Mouse (Mus musculus) lung, postnatal 0 days (tissue): ENCODE results near the gene Cd22. TPM values are rescaled to one million over a fixed set of nuclear protein-coding genes. Genes with fewer than 3 reads are reported as not detected.
"Not testable (repeated sequence)": the region's sequence is repeated elsewhere in the genome, so short reads cannot be mapped to it uniquely, and the experiment has no call there.

Experiments used
- ATAC-seq: fragments of 200-750 bp; cut with Nextera tagmentation; 2 replicates; pipeline ENCODE4 v1.8.0; 2017; ENCODE audit warnings: moderate library complexity
- DNase-seq: peaks from one replicate; pipeline ENCODE4 v3.0.0-alpha.2; 2016; ENCODE audit warnings: low spot score
- H3K27ac ChIP-seq: fragments of 300-500 bp; sonication (generic); 2 replicates; pipeline ENCODE4 v1.5.1; 2014; ENCODE audit warnings: antibody characterized with exemption, mild to moderate bottlenecking, low read length, mixed read lengths
- H3K27me3 ChIP-seq: fragments of 300-500 bp; sonication (generic); replicated peaks from 2 replicates; pipeline ENCODE4 v1.6.1; 2014; ENCODE audit warnings: low read length, mixed read lengths; ENCODE audit not compliant: insufficient read depth
- H3K36me3 ChIP-seq: fragments of 300-500 bp; sonication (generic); 2 replicates; pipeline ENCODE4 v1.6.1; 2014; ENCODE audit warnings: low read length, mixed read lengths; ENCODE audit not compliant: insufficient read depth
- H3K4me1 ChIP-seq: fragments of 300-500 bp; sonication (generic); 2 replicates; pipeline ENCODE4 v1.6.1; 2014; ENCODE audit warnings: antibody characterized with exemption, low read depth, low read length, mixed read lengths; ENCODE audit not compliant: insufficient read depth
- H3K4me2 ChIP-seq: fragments of 300-500 bp; sonication (generic); replicated peaks from 2 replicates; pipeline ENCODE4 v1.6.1; 2014; ENCODE audit warnings: low read depth, mild to moderate bottlenecking, low read length, moderate library complexity, mixed read lengths
- H3K4me3 ChIP-seq: fragments of 300-500 bp; sonication (generic); 2 replicates; pipeline ENCODE4 v1.5.1; 2014; ENCODE audit warnings: low read depth, low read length
- H3K9ac ChIP-seq: fragments of 300-500 bp; sonication (generic); replicated peaks from 2 replicates; pipeline ENCODE4 v1.6.1; 2014; ENCODE audit warnings: low read depth, mild to moderate bottlenecking
- H3K9me3 ChIP-seq: fragments of 300-500 bp; sonication (generic); 2 replicates; pipeline ENCODE4 v1.6.1; 2016; ENCODE audit warnings: low read length, mixed read lengths
- CTCF ChIP-seq: IDR thresholded peaks from 2 replicates; pipeline ENCODE4 v1.5.1; 2016; ENCODE audit warnings: antibody characterized with exemption, mild to moderate bottlenecking
- EP300 ChIP-seq: IDR thresholded peaks from 2 replicates; pipeline ENCODE4 v1.6.1; 2016; ENCODE audit warnings: antibody characterized with exemption, mild to moderate bottlenecking, control low read depth
- WGBS: fragments of 180-500 bp; shearing (Covaris S2); extraction: QIAGEN DNeasy Blood & Tissue Kit; methylation state at CpG from one replicate; pipeline ENCODE4 v1.1.7; 2014; 5-methylcytosine and 5-hydroxymethylcytosine counted together
- polyA plus RNA-seq: library from polyadenylated mRNA; unstranded; fragments of >200 nt; fragmentation: Nextera tagmentation; extraction: Ambion mirVana; gene quantifications from 2 replicates; pipeline ENCODE4 v1.2.1, GENCODE M21; 2015

Gene Cd22
- polyA plus RNA-seq, 1 experiment from 2014 or later: 0.79 TPM

DNA sequence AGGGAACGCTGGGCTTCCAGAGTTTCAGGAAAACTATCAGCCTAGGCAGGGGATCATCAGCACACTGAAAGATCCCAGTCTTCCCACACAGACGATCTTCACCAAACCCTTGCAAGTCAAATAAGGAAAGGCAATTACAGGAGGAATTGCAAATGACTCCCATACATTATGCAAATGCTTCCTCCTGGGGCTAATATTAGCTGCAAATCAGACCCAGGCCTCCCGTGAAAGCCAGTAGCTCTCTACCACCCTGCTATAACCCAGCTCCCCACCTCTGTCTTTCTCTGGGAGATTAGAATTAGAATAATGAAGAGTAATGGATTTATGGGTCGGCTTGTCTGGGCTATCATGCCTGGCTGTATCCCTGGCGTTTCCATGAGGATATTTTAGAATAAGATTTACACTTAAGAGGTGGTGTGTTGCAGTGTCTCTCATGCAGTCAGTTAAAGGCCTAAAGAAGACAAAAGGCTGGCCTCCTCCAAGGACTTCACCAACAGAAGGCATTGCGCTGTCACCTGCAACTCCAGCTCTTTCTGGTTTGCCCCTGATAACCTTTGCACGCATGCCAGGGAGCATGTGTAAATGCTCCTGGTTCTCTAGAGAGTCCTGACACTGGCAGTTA lies 35.4 kb downstream of the Cd22 start:
- Histone ChIP-seq H3K9ac (no peak overlapping the region), H3K36me3 (no peaks in the 10 kb centered on the region), H3K27ac (no peak overlapping the region), H3K9me3 (no peaks in the 10 kb centered on the region), H3K4me2 (no peak overlapping the region), H3K27me3 (no peaks in the 10 kb centered on the region), H3K4me1 (no peaks in the 10 kb centered on the region), H3K4me3 (no peak overlapping the region)
- ATAC-seq (no peak), DNase-seq (no peak)
- WGBS: 35% methylated on average over 7 of the region's 7 CpGs
- no peak for TF ChIP-seq CTCF
- TF ChIP-seq EP300: no peak

DNA sequence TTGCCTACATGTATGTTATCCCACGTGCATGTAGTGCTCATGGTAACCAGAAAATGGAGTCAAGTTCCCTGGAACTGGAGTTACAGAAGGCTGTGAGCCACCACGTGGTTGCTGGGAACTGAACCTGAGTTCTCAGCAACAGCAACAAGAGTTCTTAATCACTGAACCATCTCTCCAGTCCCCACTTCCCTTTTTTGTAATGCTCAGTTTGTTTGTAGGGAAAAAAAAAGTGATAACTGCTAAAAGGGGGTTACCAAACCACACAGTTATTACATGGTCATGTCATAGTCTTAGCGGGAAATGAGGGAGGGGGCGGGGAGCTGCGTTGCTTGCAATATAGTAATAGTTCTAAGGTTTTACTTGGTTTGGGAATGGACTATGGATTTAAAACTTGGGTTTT lies 38.0 kb downstream of the Cd22 start:
- no peak overlapping the region for H3K4me3 ChIP-seq
- 64% methylated on average over 5 of the region's 5 CpGs for WGBS
- H3K27ac ChIP-seq: no peak overlapping the region
- ATAC-seq: no peak
- no peaks in the 10 kb centered on the region for H3K4me1 ChIP-seq
- no peaks in the 10 kb centered on the region for H3K9me3 ChIP-seq
- no peaks in the 10 kb centered on the region for H3K27me3 ChIP-seq
- DNase-seq: no peak
- TF ChIP-seq CTCF (no peak), EP300 (no peak)
- no peak overlapping the region for H3K4me2 ChIP-seq
- H3K9ac ChIP-seq: no peak overlapping the region
- no peaks in the 10 kb centered on the region for H3K36me3 ChIP-seq

DNA sequence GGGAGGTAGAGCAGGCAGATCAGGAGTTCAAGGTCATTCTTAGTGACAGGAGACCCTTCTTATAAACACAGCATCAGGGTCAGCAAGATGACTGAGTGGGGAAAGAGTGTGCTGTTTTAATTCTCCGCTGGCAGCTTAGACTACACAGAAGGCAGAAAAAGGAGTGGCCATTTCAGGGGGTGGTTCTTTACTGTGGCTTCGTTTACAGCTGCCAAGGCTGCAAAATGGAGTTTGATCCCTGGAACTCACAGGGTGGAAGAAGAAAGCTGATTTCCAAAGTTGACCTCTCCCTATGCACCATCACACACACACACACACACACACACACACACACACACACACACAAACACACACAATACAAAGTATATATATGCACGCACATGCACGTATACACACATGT lies 38.8 kb downstream of the Cd22 start:
- 67% methylated on average over 4 of the region's 4 CpGs for WGBS
- no peak overlapping the region for H3K4me2 ChIP-seq
- TF ChIP-seq CTCF: no peak
- no peak for TF ChIP-seq EP300
- H3K36me3 ChIP-seq: no peaks in the 10 kb centered on the region
- H3K27ac ChIP-seq: no peak overlapping the region
- no peak for ATAC-seq
- no peaks in the 10 kb centered on the region for H3K4me1 ChIP-seq
- H3K27me3 ChIP-seq: no peaks in the 10 kb centered on the region
- no peak overlapping the region for H3K9ac ChIP-seq
- no peaks in the 10 kb centered on the region for H3K9me3 ChIP-seq
- DNase-seq: no peak
- H3K4me3 ChIP-seq: no peak overlapping the region

DNA sequence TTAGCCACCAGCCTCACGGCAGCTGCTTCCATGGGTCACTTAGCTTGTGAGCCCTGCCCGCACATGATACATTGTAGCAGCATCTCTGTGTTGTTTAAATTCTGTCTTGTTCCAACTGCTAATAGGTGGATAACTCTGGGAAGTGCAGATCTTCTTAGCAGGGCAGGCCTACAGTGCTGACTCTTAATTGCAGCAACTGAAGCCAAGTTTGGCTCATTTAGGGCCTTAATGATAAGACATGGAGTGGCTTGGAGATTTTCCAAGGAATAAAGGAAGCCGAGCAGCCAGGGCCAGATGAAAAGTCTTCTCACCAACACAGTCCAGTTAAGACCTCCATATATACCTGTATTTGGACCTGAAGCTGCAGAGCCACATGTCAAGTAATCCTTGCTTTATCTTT lies 39.8 kb downstream of the Cd22 start:
- H3K4me3 ChIP-seq: no peak overlapping the region
- no peak overlapping the region for H3K4me2 ChIP-seq
- no peaks in the 10 kb centered on the region for H3K4me1 ChIP-seq
- H3K9ac ChIP-seq: no peak overlapping the region
- ATAC-seq: no peak
- no peaks in the 10 kb centered on the region for H3K36me3 ChIP-seq
- WGBS: 46% methylated on average over 3 of the region's 3 CpGs
- DNase-seq: no peak
- H3K9me3 ChIP-seq: no peaks in the 10 kb centered on the region
- no peak overlapping the region for H3K27ac ChIP-seq
- no peaks in the 10 kb centered on the region for H3K27me3 ChIP-seq
- no peak for TF ChIP-seq CTCF

DNA sequence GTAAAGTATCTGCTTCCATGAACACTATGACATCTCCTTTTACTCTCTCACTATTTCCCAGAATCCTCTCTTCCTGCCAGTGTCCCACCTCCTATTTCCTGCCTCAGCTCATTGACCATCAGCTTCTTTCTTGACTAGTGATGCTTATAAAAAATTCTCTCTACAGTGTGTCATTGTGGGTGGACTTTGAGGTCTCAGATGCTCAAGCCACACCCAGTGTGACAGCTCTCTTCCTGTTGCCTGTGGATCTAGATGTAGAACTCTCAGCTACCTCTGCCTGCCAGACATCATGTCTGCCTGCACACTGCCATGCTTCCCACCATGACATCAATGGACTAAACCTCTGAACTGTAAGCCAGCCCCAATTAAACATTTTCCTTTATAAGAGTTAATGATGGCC lies 42.9 kb downstream of the Cd22 start:
- no peak for TF ChIP-seq EP300
- no peak for TF ChIP-seq CTCF
- DNase-seq: no peak
- Histone ChIP-seq H3K9ac (no peak overlapping the region), H3K4me1 (no peaks in the 10 kb centered on the region), H3K27me3 (no peaks in the 10 kb centered on the region), H3K27ac (no peak overlapping the region), H3K36me3 (no peaks in the 10 kb centered on the region), H3K9me3 (no peaks in the 10 kb centered on the region), H3K4me3 (no peak overlapping the region), H3K4me2 (no peak overlapping the region)
- ATAC-seq: no peak

DNA sequence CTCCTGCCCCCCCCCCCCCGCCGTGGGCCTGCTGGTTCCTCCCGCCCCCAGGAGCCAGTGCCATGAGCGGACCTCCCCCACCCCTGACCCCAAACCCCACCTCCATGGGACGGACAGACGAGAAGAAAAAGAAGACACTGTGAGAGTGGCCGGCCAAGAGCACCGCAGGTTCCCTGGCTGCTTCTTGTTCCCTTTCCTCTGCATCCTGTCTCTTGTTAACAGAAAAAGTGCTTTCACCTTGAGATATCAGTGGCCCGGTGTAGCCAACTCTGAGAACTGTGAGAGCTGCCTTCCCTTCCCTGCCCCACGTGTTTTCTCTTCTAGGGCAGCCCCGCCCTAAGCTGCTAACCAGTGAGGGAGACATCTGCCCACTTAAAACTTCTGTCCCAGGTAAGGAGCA lies 47.5 kb downstream of the Cd22 start:
- ATAC-seq, H3K9ac ChIP-seq, H3K4me1 ChIP-seq, H3K36me3 ChIP-seq, H3K4me2 ChIP-seq, H3K4me3 ChIP-seq, H3K27me3 ChIP-seq, H3K27ac ChIP-seq, H3K9me3 ChIP-seq, DNase-seq: not testable (repeated sequence)
- 29% methylated on average over 7 of the region's 11 CpGs for WGBS

DNA sequence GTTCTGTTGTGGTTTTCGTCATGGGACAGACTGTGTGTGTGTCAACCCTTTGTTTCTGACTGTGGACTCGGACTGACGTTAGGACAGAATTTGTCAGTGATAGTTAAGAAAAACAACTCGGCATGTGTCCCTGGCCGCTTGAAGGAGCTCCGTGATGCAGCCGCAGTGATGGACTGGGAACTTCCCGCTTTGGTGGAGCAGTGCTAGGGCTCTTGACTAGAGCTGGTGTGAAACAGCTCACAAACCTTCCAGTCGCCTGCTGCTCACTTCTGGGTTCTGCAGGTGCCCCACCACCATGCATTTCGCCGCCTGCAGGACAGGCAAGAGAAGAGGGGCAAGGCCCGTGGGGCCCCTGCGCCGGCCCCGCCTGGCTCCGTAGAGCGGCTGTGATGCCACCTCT lies 47.9 kb downstream of the Cd22 start:
- 65% methylated on average over 16 of the region's 17 CpGs for WGBS
- ATAC-seq (no peak), DNase-seq (no peak)
- no peaks in the 10 kb centered on the region for H3K4me1 ChIP-seq
- H3K4me2 ChIP-seq: no peak overlapping the region
- no peak overlapping the region for H3K9ac ChIP-seq
- no peaks in the 10 kb centered on the region for H3K9me3 ChIP-seq
- H3K4me3 ChIP-seq: no peak overlapping the region
- no peaks in the 10 kb centered on the region for H3K36me3 ChIP-seq
- H3K27me3 ChIP-seq: no peaks in the 10 kb centered on the region
- no peak overlapping the region for H3K27ac ChIP-seq
- TF ChIP-seq EP300 (no peak), CTCF (no peak)
